Mouse (Mus musculus) small intestine, adult 2 months (tissue): ENCODE data around the gene Cngb1.

ENCODE experiments used
- CTCF ChIP-seq: fragments of 200-500 bp; IDR thresholded peaks from 2 replicates; pipeline ENCODE4 v1.5.1; 2012; ENCODE audit warnings: low read depth, mild to moderate bottlenecking, control low read depth, inconsistent platforms, low read length, moderate library complexity, mixed read lengths; ENCODE audit not compliant: insufficient replicate concordance, insufficient read length; ENCODE audit errors: extremely low read depth
- POLR2A ChIP-seq: fragments of 200-500 bp; IDR thresholded peaks from 2 replicates; pipeline ENCODE4 v1.6.1; 2012; ENCODE audit warnings: low read depth, mild to moderate bottlenecking, control low read depth, inconsistent platforms, low read length, moderate library complexity

GRCm38 (mm10) chr8:95227151-95227468 lies 79.3 kb downstream of the Cngb1 start:
- TF ChIP-seq POLR2A (no peak), CTCF (no peak)
